Mouse (Mus musculus) thymus, adult 2 months (tissue): ENCODE measurements at regions not wholly inside any gene's neighbourhood (a gene's known extent, or its start where the extent isn't known, plus 50 kb on each side); places are given as distances from the start of the nearest gene placed in this dataset.

Experiments used
- DNase-seq: peaks from one replicate; pipeline ENCODE4 v3.0.0; 2021
- H3K27ac ChIP-seq: fragments of 200-500 bp; 2 replicates; pipeline ENCODE4 v1.5.1; 2012; ENCODE audit warnings: low read length, control low read depth; ENCODE audit not compliant: control insufficient read depth, insufficient read depth
- H3K27me3 ChIP-seq: fragments of 200-500 bp; 2 replicates; pipeline ENCODE4 v1.6.1; 2012; ENCODE audit warnings: mild to moderate bottlenecking, low read length, moderate library complexity, mixed read lengths; ENCODE audit not compliant: control insufficient read depth, insufficient read depth
- H3K36me3 ChIP-seq: fragments of 200-500 bp; 2 replicates; pipeline ENCODE4 v1.6.1; 2012; ENCODE audit warnings: mild to moderate bottlenecking, low read length, moderate library complexity; ENCODE audit not compliant: control insufficient read depth, insufficient read depth
- H3K4me1 ChIP-seq: fragments of 200-500 bp; replicated peaks from 2 replicates; pipeline ENCODE4 v1.6.1; 2012; ENCODE audit warnings: low read length; ENCODE audit not compliant: control insufficient read depth, insufficient read depth
- H3K4me3 ChIP-seq: fragments of 200-500 bp; 2 replicates; pipeline ENCODE4 v1.5.1; 2012; ENCODE audit warnings: mild to moderate bottlenecking, low read length, control low read depth, moderate library complexity; ENCODE audit not compliant: control insufficient read depth, insufficient read depth
- CTCF ChIP-seq: fragments of 200-500 bp; IDR thresholded peaks from 2 replicates; pipeline ENCODE4 v1.5.1; 2012; ENCODE audit warnings: mild to moderate bottlenecking, control low read depth, low read length, moderate library complexity, borderline replicate concordance; ENCODE audit not compliant: control insufficient read depth, poor library complexity, insufficient read depth; ENCODE audit errors: extremely low read depth
- POLR2A ChIP-seq: fragments of 200-500 bp; IDR thresholded peaks from 2 replicates; pipeline ENCODE4 v1.6.1; 2012; ENCODE audit warnings: mild to moderate bottlenecking, low read length, control low read depth, moderate library complexity; ENCODE audit not compliant: control insufficient read depth, poor library complexity, insufficient read depth; ENCODE audit errors: extremely low read depth
- WGBS: fragments of 180-500 bp; shearing (Covaris S2); methylation state at CpG from one replicate; pipeline ENCODE4 v1.1.7; 2018; 5-methylcytosine and 5-hydroxymethylcytosine counted together

- Histone ChIP-seq H3K4me1 (no peaks in the 10 kb centered on the region), H3K27me3 (no peaks in the 10 kb centered on the region), H3K4me3 (no peak overlapping the region), H3K27ac (no peak overlapping the region), H3K36me3 (no peaks in the 10 kb centered on the region)
- TF ChIP-seq CTCF, result no peak
- TF ChIP-seq POLR2A, result no peak
- WGBS, result 92% methylated on average over 13 of the region's 13 CpGs
- DNase-seq, result no peak
Measured at GRCm38 (mm10) chr8:26595431-26596018, 381.6 kb upstream of the Zfp703 start.

GRCm38 (mm10) chr8:26596665-26597362, 380.3 kb upstream of the Zfp703 start:
- Histone ChIP-seq H3K4me1 (no peaks in the 10 kb centered on the region), H3K36me3 (no peaks in the 10 kb centered on the region), H3K4me3 (no peak overlapping the region), H3K27ac (no peak overlapping the region), H3K27me3 (no peaks in the 10 kb centered on the region)
- 66% methylated on average over 7 of the region's 7 CpGs for WGBS
- DNase-seq, result no peak
- no peak for TF ChIP-seq CTCF
- no peak for TF ChIP-seq POLR2A

- H3K4me1 ChIP-seq, result no peaks in the 10 kb centered on the region
- 94% methylated on average over 8 of the region's 8 CpGs for WGBS
- H3K27ac ChIP-seq, result no peak overlapping the region
- DNase-seq, result no peak
- no peak overlapping the region for H3K4me3 ChIP-seq
- H3K27me3 ChIP-seq, result no peaks in the 10 kb centered on the region
- TF ChIP-seq CTCF (no peak), POLR2A (no peak)
- no peaks in the 10 kb centered on the region for H3K36me3 ChIP-seq
Measured at GRCm38 (mm10) chr8:26598520-26598919, 378.6 kb upstream of the Zfp703 start.

- Histone ChIP-seq H3K27ac (no peak overlapping the region), H3K27me3 (no peaks in the 10 kb centered on the region), H3K36me3 (no peaks in the 10 kb centered on the region), H3K4me1 (no peaks in the 10 kb centered on the region), H3K4me3 (no peak overlapping the region)
- no peak for TF ChIP-seq POLR2A
- no peak for TF ChIP-seq CTCF
- WGBS, result 94% methylated on average over 9 of the region's 9 CpGs
- DNase-seq, result no peak
Measured at GRCm38 (mm10) chr8:26600127-26600526, 377.0 kb upstream of the Zfp703 start.

- Histone ChIP-seq H3K27me3 (no peaks in the 10 kb centered on the region), H3K27ac (no peak overlapping the region), H3K36me3 (no peaks in the 10 kb centered on the region), H3K4me3 (no peak overlapping the region), H3K4me1 (no peaks in the 10 kb centered on the region)
- DNase-seq, result no peak
- no peak for TF ChIP-seq POLR2A
- no peak for TF ChIP-seq CTCF
- 83% methylated on average over 1 of the region's 1 CpGs for WGBS
Measured at GRCm38 (mm10) chr8:26608001-26608400, 369.1 kb upstream of the Zfp703 start.

DNA sequence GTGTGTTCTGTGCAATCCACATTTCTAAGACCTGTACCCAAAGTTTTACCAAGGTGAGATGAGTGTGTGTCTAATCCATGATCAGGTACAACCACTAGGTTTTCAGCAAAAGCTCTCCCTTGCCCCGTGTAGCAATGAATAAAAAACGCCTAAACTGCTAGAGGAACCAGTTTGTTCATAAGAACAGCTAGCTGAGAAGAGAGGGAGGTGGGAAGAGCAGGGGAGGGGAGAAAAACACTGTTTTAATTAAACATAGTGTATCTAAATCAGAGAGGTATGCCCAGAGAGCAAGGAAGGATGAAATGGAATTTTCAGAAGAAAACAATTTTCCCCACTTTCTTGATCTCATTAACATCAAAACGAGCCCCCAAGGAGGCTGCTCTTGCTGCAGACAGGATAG, 368.5 kb upstream of the Zfp703 start:
- H3K27ac ChIP-seq, result no peak overlapping the region
- 69% methylated on average over 3 of the region's 3 CpGs for WGBS
- no peak for DNase-seq
- H3K36me3 ChIP-seq, result no peaks in the 10 kb centered on the region
- no peaks in the 10 kb centered on the region for H3K4me1 ChIP-seq
- no peak for TF ChIP-seq CTCF
- no peak for TF ChIP-seq POLR2A
- no peaks in the 10 kb centered on the region for H3K27me3 ChIP-seq
- H3K4me3 ChIP-seq, result no peak overlapping the region
